14 mouse cellular contexts compared by ENCODE assay signal in the genomic region with DNA sequence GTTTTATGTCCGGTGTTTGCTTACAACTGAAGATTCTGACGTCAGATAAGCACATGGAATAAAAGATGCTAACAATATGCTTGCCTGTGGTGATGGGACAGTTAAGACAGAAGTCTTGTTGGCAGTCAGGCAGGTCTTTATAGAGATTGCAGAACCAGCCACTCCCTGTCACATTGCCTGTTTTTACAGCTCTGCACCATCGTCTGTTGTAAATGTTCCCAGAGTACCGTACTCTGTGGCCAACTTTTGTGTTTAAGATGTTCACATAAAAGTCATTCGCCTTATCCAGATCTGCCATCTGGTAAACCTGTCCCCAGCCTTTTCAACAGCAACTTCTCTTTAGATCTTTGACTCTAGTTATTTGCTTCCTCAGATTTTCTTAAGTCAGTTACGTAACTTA. TPM values are rescaled to one million over a fixed set of nuclear protein-coding genes. Genes with fewer than 3 reads are reported as not detected.
DNase-seq lines count a peak whose midpoint lies in the region.
"Had no signal": no experiment of that assay in that cellular context is flagged by ENCODE, and none has a peak within 500 bp of the region (broad histone marks: within the 10 kb centered on the region; RNA-seq: fewer than 3 reads in every experiment).

No protein-coding gene starts in this region.

- WGBS in large intestine, adult 2 months, result 27% methylated on average over 6 of the region's 6 CpGs

- DNase-seq in heart, adult 11 months, result peak; percentile 41
- no peak for DNase-seq in heart, postnatal 4 days
- DNase-seq in right cerebral cortex, adult 18-20 months, result peak; percentile 17
- DNase-seq in right cerebral cortex, postnatal 36 days (ENCODE audit: low spot score in 2 of 2), result no peak
- peak; percentile 68 for DNase-seq in large intestine, adult 2 months (ENCODE audit: low read depth, low spot score)
- DNase-seq in cerebellum, adult 11-12 months, result no peak
- DNase-seq in left cerebral cortex, adult 11 months (ENCODE audit: low spot score), result no peak
- DNase-seq: adrenal gland, adult 8-10 months; cerebellum, adult 2 months; cerebellum, postnatal 10 days; forebrain, postnatal 0 days; gastrocnemius, postnatal 36 days; heart, adult 18-20 months; heart, postnatal 10 days had no signal

RNA-seq across cellular contexts. Expression of gene Minpp1, which starts 11.8 kb away (rescaled TPM):
- total RNA-seq in heart, postnatal 4 days (2021), result 10 to 100 TPM; 28.6 to 29.8 TPM
- 27.8 and 39.6 TPM in 2 replicates for polyA plus RNA-seq in large intestine, adult 2 months (2012; rRNA removed)

RNA-seq across cellular contexts. Expression of gene Rpl9-ps6, which starts 31.0 kb away (rescaled TPM):
- 10 to 100 TPM; 61.0 to 71.0 TPM for total RNA-seq in heart, postnatal 4 days (2021)
- polyA plus RNA-seq in large intestine, adult 2 months (2012; rRNA removed), result 9.8 and 11.0 TPM in 2 replicates

Comparison
In these comparisons a context has a peak if more than half of its experiments do, and no peak if none do; other contexts are left out.
1. DNase-seq: peak in heart, adult 11 months (single experiment), right cerebral cortex, adult 18-20 months (single experiment) and large intestine, adult 2 months (single experiment); none in heart, postnatal 4 days (single experiment), right cerebral cortex, postnatal 36 days (0 of 2), cerebellum, adult 11-12 months (single experiment) and left cerebral cortex, adult 11 months (single experiment).